Mouse (Mus musculus): ENCODE measurements at regions not wholly inside any gene's neighbourhood (a gene's known extent, or its start where the extent isn't known, plus 50 kb on each side); places are given as distances from the start of the nearest gene placed in this dataset.
"Not testable (repeated sequence)": the region's sequence is repeated elsewhere in the genome, so short reads cannot be mapped to it uniquely, and the experiment has no call there.

DNA sequence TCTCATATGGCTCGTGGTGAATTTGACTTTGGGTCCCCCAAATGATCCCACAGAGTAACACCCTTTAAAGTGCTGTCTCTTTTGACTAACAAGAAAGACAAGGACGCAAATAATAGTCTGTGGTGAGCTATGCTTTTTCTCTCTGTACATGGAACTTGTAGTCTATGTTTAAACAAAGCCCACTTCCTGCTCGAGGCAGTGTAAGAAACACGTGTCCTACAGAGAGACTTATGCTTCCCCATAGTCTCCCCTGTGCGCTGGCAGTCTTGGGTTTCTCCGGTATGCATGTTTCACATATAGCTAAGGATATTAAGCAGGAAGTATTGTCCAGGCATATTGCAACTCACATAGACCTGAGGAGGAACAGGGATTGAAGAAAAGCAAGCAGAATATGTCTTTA lies 879.0 kb upstream of the Olfr1507 start:
- H3K27ac ChIP-seq (replicated peaks; ENCODE audit: low read depth, low read length); H3K4me3 ChIP-seq (replicated peaks; ENCODE audit: low read length); ATAC-seq (ENCODE audit: low FRiP score, low read depth); H3K4me2 ChIP-seq (replicated peaks; ENCODE audit: low read depth, low read length, severe bottlenecking); H3K9me3 ChIP-seq (ENCODE audit: control insufficient read depth, low read length); H3K4me1 ChIP-seq (ENCODE audit: control insufficient read depth, insufficient read depth, low read length); H3K36me3 ChIP-seq (ENCODE audit: control insufficient read depth, insufficient read depth, low read length); H3K9ac ChIP-seq (ENCODE audit: low read depth, low read length, severe bottlenecking); H3K27me3 ChIP-seq (ENCODE audit: control insufficient read depth, insufficient read depth, low read length); DNase-seq (ENCODE audit: low spot score): not testable (repeated sequence)
- 87% methylated on average over 5 of the region's 6 CpGs for WGBS

DNA sequence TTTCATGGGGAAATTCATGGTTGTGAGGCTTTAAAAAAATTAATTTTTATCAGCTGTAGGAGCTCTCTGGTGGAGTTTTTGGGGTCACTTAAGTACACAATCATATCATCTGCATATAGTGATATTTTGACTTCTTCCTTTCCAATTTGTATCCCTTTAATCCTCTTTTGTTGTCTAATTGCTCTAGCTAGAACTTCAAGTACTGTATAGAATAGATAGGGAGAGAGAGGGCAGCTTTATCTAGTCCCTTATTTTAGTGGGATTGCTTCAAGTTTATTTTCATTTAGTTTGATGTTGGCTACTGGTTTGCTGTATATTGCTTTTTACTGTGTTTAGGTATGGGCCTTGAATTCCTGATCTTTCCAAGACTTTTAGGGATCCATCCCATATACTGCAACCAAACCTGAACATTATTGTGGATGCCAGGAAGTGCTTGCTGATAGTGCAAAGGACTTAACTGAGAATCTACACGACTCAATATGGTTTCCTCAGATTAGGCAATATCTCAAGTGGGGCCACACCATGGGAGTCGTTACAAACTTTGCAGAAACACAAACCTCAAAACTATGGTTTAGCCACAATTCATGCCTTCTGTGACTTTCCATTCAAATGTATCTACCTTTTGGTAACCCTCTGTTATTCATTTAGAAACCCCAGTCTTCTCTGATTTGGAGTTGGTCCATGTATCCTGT lies 878.4 kb upstream of the Olfr1507 start:
- H3K9ac ChIP-seq (ENCODE audit: low read depth, low read length, severe bottlenecking); H3K4me1 ChIP-seq (ENCODE audit: control insufficient read depth, insufficient read depth, low read length); H3K36me3 ChIP-seq (ENCODE audit: control insufficient read depth, insufficient read depth, low read length); H3K4me3 ChIP-seq (replicated peaks; ENCODE audit: low read length); H3K9me3 ChIP-seq (ENCODE audit: control insufficient read depth, low read length); ATAC-seq (ENCODE audit: low FRiP score, low read depth); H3K27ac ChIP-seq (replicated peaks; ENCODE audit: low read depth, low read length); H3K27me3 ChIP-seq (ENCODE audit: control insufficient read depth, insufficient read depth, low read length); H3K4me2 ChIP-seq (replicated peaks; ENCODE audit: low read depth, low read length, severe bottlenecking); DNase-seq (ENCODE audit: low spot score): not testable (repeated sequence)
- no CpG with 5 or more reads among the region's 2 CpGs for WGBS

DNA sequence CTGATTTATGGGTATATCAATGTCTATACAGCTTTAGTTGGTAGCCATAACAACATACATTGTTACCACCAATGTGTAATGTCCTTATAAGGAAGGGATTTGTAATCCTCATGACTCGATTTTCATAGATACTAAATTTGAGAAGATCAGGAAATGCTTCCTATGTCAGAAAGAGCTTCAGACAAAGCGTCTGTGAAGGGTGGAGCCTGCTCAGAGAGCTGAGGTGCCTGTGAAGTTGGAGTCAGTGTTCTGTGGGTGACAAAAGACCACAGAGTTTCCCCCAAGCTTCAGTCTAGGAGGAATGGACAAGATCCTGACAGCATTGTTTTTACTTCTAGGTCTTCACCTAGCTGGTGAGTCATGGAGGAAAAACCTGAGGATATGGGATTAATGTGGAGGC lies 874.2 kb upstream of the Olfr1507 start:
- H3K27ac ChIP-seq (replicated peaks; ENCODE audit: low read depth, low read length): no peak overlapping the region
- no peak overlapping the region for H3K4me3 ChIP-seq (replicated peaks; ENCODE audit: low read length)
- no peaks in the 10 kb centered on the region for H3K9me3 ChIP-seq (ENCODE audit: control insufficient read depth, low read length)
- TF ChIP-seq POLR2A (IDR thresholded peaks at IDR 0.05; ENCODE audit: borderline replicate concordance, extremely low read depth, insufficient read depth, insufficient read length): no peak
- H3K36me3 ChIP-seq (ENCODE audit: control insufficient read depth, insufficient read depth, low read length): no peaks in the 10 kb centered on the region
- no peak overlapping the region for H3K4me2 ChIP-seq (replicated peaks; ENCODE audit: low read depth, low read length, severe bottlenecking)
- ATAC-seq (ENCODE audit: low FRiP score, low read depth) (no peak), DNase-seq (ENCODE audit: low spot score) (no peak)
- WGBS: 54% methylated on average over 2 of the region's 2 CpGs
- no peak overlapping the region for H3K9ac ChIP-seq (ENCODE audit: low read depth, low read length, severe bottlenecking)
- no peaks in the 10 kb centered on the region for H3K27me3 ChIP-seq (ENCODE audit: control insufficient read depth, insufficient read depth, low read length)
- no peaks in the 10 kb centered on the region for H3K4me1 ChIP-seq (ENCODE audit: control insufficient read depth, insufficient read depth, low read length)

DNA sequence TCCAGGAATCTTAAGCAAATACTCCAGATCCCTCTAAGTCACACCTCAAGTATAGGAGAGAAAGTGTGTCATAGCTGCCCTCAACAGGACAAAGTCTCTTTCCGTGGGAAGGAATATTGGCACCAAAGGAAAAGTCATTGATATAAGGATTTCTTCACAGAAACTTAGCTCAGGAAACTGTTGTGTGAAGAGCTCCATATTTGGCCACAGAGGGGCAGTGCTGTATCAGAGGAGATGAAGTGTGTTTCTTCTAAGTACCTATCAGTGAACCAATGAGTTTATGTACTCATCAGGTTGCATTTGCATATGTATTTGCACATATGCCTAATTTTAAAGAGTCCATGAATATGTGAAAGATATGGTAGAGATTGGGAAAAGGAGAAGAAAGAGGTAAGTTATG lies 871.9 kb upstream of the Olfr1507 start:
- H3K4me2 ChIP-seq (replicated peaks; ENCODE audit: low read depth, low read length, severe bottlenecking); H3K4me3 ChIP-seq (replicated peaks; ENCODE audit: low read length): not testable (repeated sequence)

DNA sequence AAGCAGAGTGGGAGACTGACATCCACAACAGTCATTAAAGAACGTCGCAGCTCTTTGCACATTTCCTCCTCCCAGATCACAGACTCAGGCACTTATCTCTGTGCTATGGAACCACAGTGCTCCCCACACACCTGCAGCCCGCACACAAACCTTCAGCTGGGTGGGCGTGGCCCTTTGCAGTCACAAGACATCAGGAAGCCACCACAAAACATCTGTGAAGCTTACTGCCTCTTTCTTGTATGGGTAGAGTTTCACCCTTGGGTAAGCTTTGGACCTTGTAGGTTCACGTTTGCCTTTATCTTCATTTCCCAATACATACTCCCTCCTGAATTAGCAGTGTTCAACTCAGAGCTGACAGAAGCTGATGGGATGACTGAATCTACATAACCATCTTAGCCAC lies 868.4 kb upstream of the Olfr1507 start:
- not testable (repeated sequence) for H3K9ac ChIP-seq (ENCODE audit: low read depth, low read length, severe bottlenecking); H3K27me3 ChIP-seq (ENCODE audit: control insufficient read depth, insufficient read depth, low read length); ATAC-seq (ENCODE audit: low FRiP score, low read depth); H3K4me1 ChIP-seq (ENCODE audit: control insufficient read depth, insufficient read depth, low read length); H3K9me3 ChIP-seq (ENCODE audit: control insufficient read depth, low read length); H3K36me3 ChIP-seq (ENCODE audit: control insufficient read depth, insufficient read depth, low read length); H3K4me3 ChIP-seq (replicated peaks; ENCODE audit: low read length); H3K27ac ChIP-seq (replicated peaks; ENCODE audit: low read depth, low read length); H3K4me2 ChIP-seq (replicated peaks; ENCODE audit: low read depth, low read length, severe bottlenecking); DNase-seq (ENCODE audit: low spot score)
- WGBS: 79% methylated on average over 5 of the region's 5 CpGs

More for the DNA sequence above, 871.9 kb upstream of the Olfr1507 start:
- H3K27me3 ChIP-seq (ENCODE audit: control insufficient read depth, insufficient read depth, low read length); H3K4me1 ChIP-seq (ENCODE audit: control insufficient read depth, insufficient read depth, low read length); ATAC-seq (ENCODE audit: low FRiP score, low read depth); H3K9ac ChIP-seq (ENCODE audit: low read depth, low read length, severe bottlenecking); H3K9me3 ChIP-seq (ENCODE audit: control insufficient read depth, low read length); H3K27ac ChIP-seq (replicated peaks; ENCODE audit: low read depth, low read length); H3K36me3 ChIP-seq (ENCODE audit: control insufficient read depth, insufficient read depth, low read length); DNase-seq (ENCODE audit: low spot score): not testable (repeated sequence)
- 80% methylated on average over 1 of the region's 1 CpGs for WGBS

GRCm38 (mm10) chr14:53362054-53362453 lies 866.5 kb upstream of the Olfr1507 start:
- H3K9me3 ChIP-seq (ENCODE audit: control insufficient read depth, low read length); H3K36me3 ChIP-seq (ENCODE audit: control insufficient read depth, insufficient read depth, low read length); H3K4me2 ChIP-seq (replicated peaks; ENCODE audit: low read depth, low read length, severe bottlenecking); ATAC-seq (ENCODE audit: low FRiP score, low read depth); H3K27ac ChIP-seq (replicated peaks; ENCODE audit: low read depth, low read length); DNase-seq (ENCODE audit: low spot score); H3K9ac ChIP-seq (ENCODE audit: low read depth, low read length, severe bottlenecking); H3K4me1 ChIP-seq (ENCODE audit: control insufficient read depth, insufficient read depth, low read length); H3K27me3 ChIP-seq (ENCODE audit: control insufficient read depth, insufficient read depth, low read length); H3K4me3 ChIP-seq (replicated peaks; ENCODE audit: low read length): not testable (repeated sequence)
- WGBS: 63% methylated on average over 2 of the region's 2 CpGs

- H3K9ac ChIP-seq (ENCODE audit: low read depth, low read length, severe bottlenecking); H3K27ac ChIP-seq (replicated peaks; ENCODE audit: low read depth, low read length); ATAC-seq (ENCODE audit: low FRiP score, low read depth); H3K4me3 ChIP-seq (replicated peaks; ENCODE audit: low read length); H3K4me2 ChIP-seq (replicated peaks; ENCODE audit: low read depth, low read length, severe bottlenecking); H3K27me3 ChIP-seq (ENCODE audit: control insufficient read depth, insufficient read depth, low read length); H3K4me1 ChIP-seq (ENCODE audit: control insufficient read depth, insufficient read depth, low read length); H3K36me3 ChIP-seq (ENCODE audit: control insufficient read depth, insufficient read depth, low read length); DNase-seq (ENCODE audit: low spot score); H3K9me3 ChIP-seq (ENCODE audit: control insufficient read depth, low read length): not testable (repeated sequence)
- WGBS: 88% methylated on average over 1 of the region's 2 CpGs
Measured at GRCm38 (mm10) chr14:53357498-53357897, 861.9 kb upstream of the Olfr1507 start.

- WGBS: no CpG with 5 or more reads among the region's 1 CpGs
- not testable (repeated sequence) for H3K27ac ChIP-seq (replicated peaks; ENCODE audit: low read depth, low read length); H3K36me3 ChIP-seq (ENCODE audit: control insufficient read depth, insufficient read depth, low read length); H3K4me2 ChIP-seq (replicated peaks; ENCODE audit: low read depth, low read length, severe bottlenecking); ATAC-seq (ENCODE audit: low FRiP score, low read depth); H3K4me1 ChIP-seq (ENCODE audit: control insufficient read depth, insufficient read depth, low read length); H3K9ac ChIP-seq (ENCODE audit: low read depth, low read length, severe bottlenecking); DNase-seq (ENCODE audit: low spot score); H3K27me3 ChIP-seq (ENCODE audit: control insufficient read depth, insufficient read depth, low read length); H3K4me3 ChIP-seq (replicated peaks; ENCODE audit: low read length); H3K9me3 ChIP-seq (ENCODE audit: control insufficient read depth, low read length)
Measured at GRCm38 (mm10) chr14:53356783-53357182, 861.2 kb upstream of the Olfr1507 start.
